Mouse (Mus musculus) liver, adult 2 months (tissue): ENCODE results near the gene Gemin7.

ENCODE experiments used
- CTCF ChIP-seq: fragments of 200-500 bp; IDR thresholded peaks from 2 replicates; pipeline ENCODE4 v1.5.1; 2011; ENCODE audit warnings: low read depth, low read length, control low read depth
- POLR2A ChIP-seq: fragments of 200-500 bp; IDR thresholded peaks from 2 replicates; pipeline ENCODE4 v1.6.1; 2011; ENCODE audit warnings: low read length, control low read depth; ENCODE audit not compliant: insufficient read depth; ENCODE audit errors: extremely low read depth

DNA sequence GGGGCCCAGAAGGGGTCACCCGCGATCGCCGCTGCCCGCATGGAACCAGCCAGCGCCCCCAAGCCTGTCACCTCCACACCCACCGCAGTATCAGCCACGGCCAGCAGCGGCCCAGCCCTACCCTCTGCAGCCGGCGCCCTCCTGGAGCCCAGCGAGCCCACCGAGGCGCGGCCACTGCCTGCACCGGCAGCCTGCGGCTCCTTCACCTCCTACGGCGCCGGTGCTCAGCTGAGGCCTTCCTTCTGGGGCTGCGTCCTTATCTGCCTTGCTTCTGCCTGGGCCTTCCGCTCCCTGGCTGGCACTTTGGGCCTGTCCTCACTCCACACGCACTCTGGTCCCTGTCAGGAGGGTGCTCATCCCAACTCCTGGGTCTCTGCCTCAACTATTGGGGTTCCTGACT is 57.4 kb downstream of the Gemin7 start:
- TF ChIP-seq CTCF (no peak), POLR2A (no peak)
